ENCODE assay signal across 8 mouse cellular contexts in the genomic region with DNA sequence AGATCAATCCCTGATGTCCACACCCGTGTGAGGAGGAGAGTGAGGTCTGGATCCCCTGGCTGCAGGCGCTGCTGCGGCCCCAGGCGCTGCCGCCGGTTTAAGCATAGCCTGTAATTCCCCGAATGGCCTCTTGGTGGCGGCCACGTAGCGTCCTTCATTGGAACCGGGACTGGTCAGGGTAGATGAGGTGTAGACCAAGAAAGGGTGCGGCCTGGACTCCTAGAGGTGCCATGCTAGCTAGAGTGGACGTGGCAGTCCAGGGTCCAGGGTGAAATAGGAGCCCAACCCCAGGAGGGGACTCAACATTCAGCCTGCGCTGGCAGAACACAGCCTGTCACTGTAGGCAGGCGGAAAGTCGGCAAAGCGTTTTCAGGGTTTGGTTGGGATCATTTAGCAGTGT. TPM values are rescaled to one million over a fixed set of nuclear protein-coding genes. Genes with fewer than 3 reads are reported as not detected.
DNase-seq lines count a peak whose midpoint lies in the region; ATAC-seq lines count a peak whose summit lies in the region.

No protein-coding gene starts in this region.

- no peaks in the 10 kb centered on the region for H3K27me3 ChIP-seq in neural tube, embryonic 15.5 days (replicated peaks)
- H3K27me3 ChIP-seq in embryonic facial prominence, embryonic 10.5 days (replicated peaks; ENCODE audit: low read depth, poor library complexity, severe bottlenecking): 0 out of 2 replicates have a peak, but pooled peaks cover 4% of the 10 kb centered on the region
- H3K27me3 ChIP-seq in limb, embryonic 10.5 days (ENCODE audit: low read depth, poor library complexity, severe bottlenecking): no peaks in the 10 kb centered on the region
- peaks cover 14% of the 10 kb centered on the region; the same call in 1 of the 2 replicates for H3K27me3 ChIP-seq in midbrain, embryonic 12.5 days

- H3K9ac ChIP-seq in neural tube, embryonic 15.5 days (replicated peaks): no peak overlapping the region
- no peak overlapping the region for H3K9ac ChIP-seq in midbrain, embryonic 12.5 days (replicated peaks)

- H3K4me1 ChIP-seq in neural tube, embryonic 15.5 days: peaks cover 7% of the 10 kb centered on the region; the same call in 1 of the 2 replicates
- H3K4me1 ChIP-seq in embryonic facial prominence, embryonic 10.5 days: peaks cover 30% of the 10 kb centered on the region
- H3K4me1 ChIP-seq in limb, embryonic 10.5 days: peaks cover 36% of the 10 kb centered on the region
- H3K4me1 ChIP-seq in midbrain, embryonic 12.5 days: peaks cover 6% of the 10 kb centered on the region

- 19% methylated on average over 17 of the region's 17 CpGs for WGBS in neural tube, embryonic 15.5 days
- WGBS in embryonic facial prominence, embryonic 10.5 days: 16% methylated on average over 17 of the region's 17 CpGs
- 20% methylated on average over 17 of the region's 17 CpGs for WGBS in limb, embryonic 10.5 days
- WGBS in midbrain, embryonic 12.5 days: 17% methylated on average over 17 of the region's 17 CpGs

- peak; percentile 91 for DNase-seq in neural tube, embryonic 10.5 days (ENCODE audit: extremely low spot score, low spot score)
- DNase-seq in embryonic facial prominence, embryonic 10.5 days (ENCODE audit: low spot score): peak; percentile 90
- DNase-seq in heart, adult 11 months: peak; percentile 98
- DNase-seq in kidney, adult 18-20 months: peak; percentile 94
- DNase-seq in limb, embryonic 10.5 days (ENCODE audit: low spot score): peak; percentile 91
- DNase-seq in spleen, adult 12 weeks (ENCODE audit: low spot score): peak; percentile 76

- H3K4me2 ChIP-seq in neural tube, embryonic 15.5 days: no peak overlapping the region
- no peak overlapping the region for H3K4me2 ChIP-seq in midbrain, embryonic 12.5 days (replicated peaks)

- H3K36me3 ChIP-seq in neural tube, embryonic 15.5 days: no peaks in the 10 kb centered on the region
- H3K36me3 ChIP-seq in embryonic facial prominence, embryonic 10.5 days (replicated peaks): no peaks in the 10 kb centered on the region
- no peaks in the 10 kb centered on the region for H3K36me3 ChIP-seq in limb, embryonic 10.5 days
- H3K36me3 ChIP-seq in midbrain, embryonic 12.5 days: no peaks in the 10 kb centered on the region

- H3K4me3 ChIP-seq in neural tube, embryonic 15.5 days (replicated peaks): no peak overlapping the region
- peak overlapping the region; percentile 29; the same call in 1 of the 2 replicates for H3K4me3 ChIP-seq in embryonic facial prominence, embryonic 10.5 days
- H3K4me3 ChIP-seq in limb, embryonic 10.5 days: peak overlapping the region; percentile 16; the same call in 1 of the 2 replicates
- H3K4me3 ChIP-seq in midbrain, embryonic 12.5 days: no peak overlapping the region

- no peaks in the 10 kb centered on the region for H3K9me3 ChIP-seq in neural tube, embryonic 15.5 days (replicated peaks)
- no peaks in the 10 kb centered on the region for H3K9me3 ChIP-seq in embryonic facial prominence, embryonic 10.5 days
- no peaks in the 10 kb centered on the region for H3K9me3 ChIP-seq in limb, embryonic 10.5 days (replicated peaks)
- H3K9me3 ChIP-seq in midbrain, embryonic 12.5 days: no peaks in the 10 kb centered on the region

- ATAC-seq in neural tube, embryonic 15.5 days (ENCODE audit: low FRiP score): no peak
- peak; percentile 60; the same call in 1 of the 2 replicates for ATAC-seq in midbrain, embryonic 12.5 days (ENCODE audit: low FRiP score, low read depth)

- no peak overlapping the region for H3K27ac ChIP-seq in neural tube, embryonic 15.5 days (replicated peaks)
- no peak overlapping the region for H3K27ac ChIP-seq in embryonic facial prominence, embryonic 10.5 days (replicated peaks)
- peak overlapping the region; percentile 50; the same call in 1 of the 2 replicates for H3K27ac ChIP-seq in limb, embryonic 10.5 days
- no peak overlapping the region for H3K27ac ChIP-seq in midbrain, embryonic 12.5 days (replicated peaks)

RNA-seq across cellular contexts. Expression of gene Gcgr, which starts 14.9 kb away (rescaled TPM):
- 0.26 and 0.41 TPM in 2 replicates for polyA plus RNA-seq in neural tube, embryonic 15.5 days (2015; fragmentation: Nextera tagmentation; extraction: Ambion mirVana)
- polyA plus RNA-seq in embryonic facial prominence, embryonic 10.5 days (2016; fragmentation: Nextera tagmentation; extraction: Ambion mirVana): 0.33 and 0.62 TPM in 2 replicates
- polyA plus RNA-seq in limb, embryonic 10.5 days (2016; fragmentation: Nextera tagmentation; extraction: Ambion mirVana): 0.26 and 1.1 TPM in 2 replicates
- 0.18 and 0.29 TPM in 2 replicates for polyA plus RNA-seq in midbrain, embryonic 12.5 days (2016; fragmentation: Nextera tagmentation; extraction: Ambion mirVana)

RNA-seq across cellular contexts. Expression of gene Slc25a10, which starts 24.0 kb away (rescaled TPM):
- 27.6 and 33.6 TPM in 2 replicates for polyA plus RNA-seq in neural tube, embryonic 15.5 days (2015; fragmentation: Nextera tagmentation; extraction: Ambion mirVana)
- 68.6 and 69.4 TPM in 2 replicates for polyA plus RNA-seq in embryonic facial prominence, embryonic 10.5 days (2016; fragmentation: Nextera tagmentation; extraction: Ambion mirVana)
- polyA plus RNA-seq in limb, embryonic 10.5 days (2016; fragmentation: Nextera tagmentation; extraction: Ambion mirVana): 69.0 and 71.8 TPM in 2 replicates
- polyA plus RNA-seq in midbrain, embryonic 12.5 days (2016; fragmentation: Nextera tagmentation; extraction: Ambion mirVana): 37.7 and 38.8 TPM in 2 replicates

RNA-seq across cellular contexts. Expression of gene Mrpl12, which starts 31.2 kb away (rescaled TPM):
- polyA plus RNA-seq in neural tube, embryonic 15.5 days (2015; fragmentation: Nextera tagmentation; extraction: Ambion mirVana): 142 and 144 TPM in 2 replicates
- polyA plus RNA-seq in embryonic facial prominence, embryonic 10.5 days (2016; fragmentation: Nextera tagmentation; extraction: Ambion mirVana): 206 and 216 TPM in 2 replicates
- polyA plus RNA-seq in limb, embryonic 10.5 days (2016; fragmentation: Nextera tagmentation; extraction: Ambion mirVana): 187 and 250 TPM in 2 replicates
- polyA plus RNA-seq in midbrain, embryonic 12.5 days (2016; fragmentation: Nextera tagmentation; extraction: Ambion mirVana): 112 and 118 TPM in 2 replicates

RNA-seq across cellular contexts. Expression of gene Mcrip1, which starts 33.9 kb away (rescaled TPM):
- 229 and 235 TPM in 2 replicates for polyA plus RNA-seq in neural tube, embryonic 15.5 days (2015; fragmentation: Nextera tagmentation; extraction: Ambion mirVana)
- 201 and 221 TPM in 2 replicates for polyA plus RNA-seq in embryonic facial prominence, embryonic 10.5 days (2016; fragmentation: Nextera tagmentation; extraction: Ambion mirVana)
- 223 and 235 TPM in 2 replicates for polyA plus RNA-seq in limb, embryonic 10.5 days (2016; fragmentation: Nextera tagmentation; extraction: Ambion mirVana)
- polyA plus RNA-seq in midbrain, embryonic 12.5 days (2016; fragmentation: Nextera tagmentation; extraction: Ambion mirVana): 212 and 232 TPM in 2 replicates

RNA-seq across cellular contexts. Expression of gene Ppp1r27, which starts 35.3 kb away (rescaled TPM):
- 0.69 and 14.1 TPM in 2 replicates for polyA plus RNA-seq in neural tube, embryonic 15.5 days (2015; fragmentation: Nextera tagmentation; extraction: Ambion mirVana)
- not detected in 2 replicates for polyA plus RNA-seq in embryonic facial prominence, embryonic 10.5 days (2016; fragmentation: Nextera tagmentation; extraction: Ambion mirVana)
- 0.25 and 0.26 TPM in 2 replicates for polyA plus RNA-seq in limb, embryonic 10.5 days (2016; fragmentation: Nextera tagmentation; extraction: Ambion mirVana)
- polyA plus RNA-seq in midbrain, embryonic 12.5 days (2016; fragmentation: Nextera tagmentation; extraction: Ambion mirVana): not detected in 2 replicates

Comparison
In these comparisons a context has a peak if more than half of its experiments do, and no peak if none do; other contexts are left out.
1. H3K4me3 ChIP-seq: peak in embryonic facial prominence, embryonic 10.5 days (single experiment) and limb, embryonic 10.5 days (single experiment); none in neural tube, embryonic 15.5 days (single experiment) and midbrain, embryonic 12.5 days (single experiment).
2. Peak in every context shown above with its lines, with median percentiles within 50 percentile points of each other: DNase-seq.